Mouse (Mus musculus) testis, adult 2 months (tissue): ENCODE results near the gene Atp5j2.

Source experiments
- CTCF ChIP-seq: fragments of 200-500 bp; IDR thresholded peaks from 2 replicates; pipeline ENCODE4 v1.5.1; 2012; ENCODE audit warnings: low read depth, mild to moderate bottlenecking, inconsistent platforms, low read length, moderate library complexity; ENCODE audit not compliant: control insufficient read depth, insufficient read depth, insufficient replicate concordance
- POLR2A ChIP-seq: fragments of 200-500 bp; IDR thresholded peaks from 2 replicates; pipeline ENCODE4 v1.6.1; 2012; ENCODE audit warnings: low read depth, mild to moderate bottlenecking, inconsistent platforms, low read length, moderate library complexity; ENCODE audit not compliant: control insufficient read depth

- TF ChIP-seq CTCF (no peak), POLR2A (no peak)
These were observed 26.8 kb upstream of the Atp5j2 start for GRCm38 (mm10) chr5:145218671-145219070.
